Mouse (Mus musculus): ENCODE measurements at regions not wholly inside any gene's neighbourhood (a gene's known extent, or its start where the extent isn't known, plus 50 kb on each side); places are given as distances from the start of the nearest gene placed in this dataset.
A peak's percentile ranks its signal among the peaks of the same experiment; 100 is the strongest.
"Not testable (repeated sequence)": the region's sequence is repeated elsewhere in the genome, so short reads cannot be mapped to it uniquely, and the experiment has no call there.

DNA sequence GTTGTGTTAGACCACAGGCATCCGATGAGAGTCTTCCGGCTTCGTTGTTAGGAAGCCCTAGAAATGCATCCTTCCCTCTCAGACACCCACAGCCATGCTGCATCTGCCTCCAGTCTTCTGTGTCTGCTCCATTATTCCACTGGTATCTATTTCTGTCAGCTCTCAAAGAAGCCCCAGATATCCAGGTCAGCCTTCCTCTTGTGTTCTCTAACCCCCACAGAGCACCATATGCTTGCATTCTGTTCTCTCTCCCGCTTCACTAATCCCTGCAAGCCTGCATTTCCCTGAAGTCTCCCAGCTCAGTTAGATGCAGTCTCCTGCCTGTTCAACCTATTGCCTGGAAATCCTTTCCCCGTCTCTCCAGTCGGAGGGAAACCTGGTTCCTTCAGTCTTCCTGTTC lies 53.6 kb upstream of the Wdfy3 start:
- no peak overlapping the region for H3K4me2 ChIP-seq (replicated peaks)
- no peaks in the 10 kb centered on the region for H3K9me3 ChIP-seq (replicated peaks)
- ATAC-seq (ENCODE audit: insufficient number of reproducible peaks, low FRiP score, low TSS enrichment, low read depth): no peak
- H3K27ac ChIP-seq (replicated peaks): no peak overlapping the region
- no peaks in the 10 kb centered on the region for H3K36me3 ChIP-seq
- no peak overlapping the region for H3K4me3 ChIP-seq (replicated peaks)
- no peaks in the 10 kb centered on the region for H3K27me3 ChIP-seq
- WGBS: 59% methylated on average over 6 of the region's 6 CpGs
- H3K4me1 ChIP-seq: no peaks in the 10 kb centered on the region
- H3K9ac ChIP-seq: no peak overlapping the region

DNA sequence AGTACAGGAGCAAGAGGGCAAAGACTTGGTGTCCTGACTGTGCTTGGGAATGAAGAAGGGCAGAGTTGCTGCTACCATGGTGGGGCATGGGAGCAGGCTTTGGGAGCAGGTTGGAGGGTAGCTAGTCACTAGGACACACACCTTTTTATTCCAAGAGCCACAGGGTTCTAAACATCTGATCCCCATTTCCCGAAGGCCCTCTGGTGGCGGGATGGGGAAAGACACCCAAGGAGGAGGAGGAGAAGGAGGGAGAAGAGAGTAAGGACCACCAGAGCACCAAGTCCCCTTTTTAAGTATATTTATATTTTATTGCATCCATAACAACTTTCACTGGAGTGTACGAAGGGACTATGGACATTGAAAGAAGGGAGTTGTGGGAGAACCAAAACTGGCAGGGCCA lies 57.0 kb upstream of the Wdfy3 start:
- no peak overlapping the region for H3K4me3 ChIP-seq (replicated peaks)
- no peak overlapping the region for H3K4me2 ChIP-seq (replicated peaks)
- no peak for ATAC-seq (ENCODE audit: insufficient number of reproducible peaks, low FRiP score, low TSS enrichment, low read depth)
- H3K27ac ChIP-seq (replicated peaks): no peak overlapping the region
- H3K9me3 ChIP-seq (replicated peaks): no peaks in the 10 kb centered on the region
- H3K4me1 ChIP-seq: no peaks in the 10 kb centered on the region
- WGBS: 14% methylated on average over 3 of the region's 3 CpGs
- H3K36me3 ChIP-seq: no peaks in the 10 kb centered on the region
- no peaks in the 10 kb centered on the region for H3K27me3 ChIP-seq
- no peak overlapping the region for H3K9ac ChIP-seq

DNA sequence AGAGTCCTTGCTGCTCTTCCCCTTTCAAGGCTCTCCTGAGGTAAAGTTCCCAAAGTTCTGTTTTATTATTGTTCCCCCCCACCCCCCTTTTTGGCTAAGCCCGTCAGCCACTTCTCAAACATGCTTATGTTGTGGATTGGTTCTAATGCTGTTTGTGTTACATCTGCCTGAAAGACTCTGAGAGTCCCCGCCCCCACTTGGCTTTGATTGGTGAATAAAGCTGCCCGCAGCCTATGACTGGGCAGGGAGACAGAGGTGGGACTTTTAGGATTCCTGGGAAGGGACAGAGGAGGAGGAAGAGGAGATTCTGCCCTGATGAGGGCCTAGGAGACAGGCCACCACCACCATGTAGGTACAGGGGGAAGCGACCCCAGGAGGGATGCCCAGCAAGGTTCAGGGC lies 78.3 kb upstream of the Wdfy3 start:
- no peaks in the 10 kb centered on the region for H3K9me3 ChIP-seq (replicated peaks)
- no peak overlapping the region for H3K4me2 ChIP-seq (replicated peaks)
- 73% methylated on average over 4 of the region's 4 CpGs for WGBS
- H3K9ac ChIP-seq: no peak overlapping the region
- H3K27me3 ChIP-seq: no peaks in the 10 kb centered on the region
- no peak overlapping the region for H3K4me3 ChIP-seq (replicated peaks)
- no peaks in the 10 kb centered on the region for H3K36me3 ChIP-seq
- no peak overlapping the region for H3K27ac ChIP-seq (replicated peaks)
- H3K4me1 ChIP-seq: no peaks in the 10 kb centered on the region
- no peak for ATAC-seq (ENCODE audit: insufficient number of reproducible peaks, low FRiP score, low TSS enrichment, low read depth)

DNA sequence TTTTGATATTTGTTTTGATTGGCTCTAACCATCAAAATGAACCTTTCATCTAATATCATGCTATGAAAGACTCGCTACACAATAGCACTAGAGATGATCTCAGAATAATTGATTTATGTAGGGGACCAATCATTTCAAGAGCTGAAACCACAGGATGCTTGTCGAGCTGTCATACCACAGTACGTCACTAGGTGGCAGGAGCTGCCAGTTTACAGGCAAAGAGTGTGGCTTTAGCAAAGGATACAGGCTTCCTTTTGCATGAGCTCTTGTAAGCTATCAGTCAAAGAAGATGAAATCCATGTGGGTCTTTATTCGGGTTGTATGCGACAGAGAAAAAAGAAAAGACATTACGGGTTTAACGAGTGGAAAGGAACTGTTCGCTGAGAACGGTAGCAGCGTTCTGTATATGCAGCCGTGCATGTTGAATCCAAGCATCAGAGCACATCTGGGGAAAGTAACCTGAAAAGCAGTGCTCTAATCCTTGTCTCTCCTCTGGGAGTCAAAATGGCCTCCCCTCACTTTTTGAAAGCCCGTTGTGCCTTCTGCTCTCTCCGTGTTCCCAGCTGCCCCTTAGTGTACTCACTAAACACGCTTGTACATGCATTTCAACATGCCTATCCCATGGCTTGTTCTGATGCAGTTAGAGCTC lies 79.9 kb upstream of the Wdfy3 start:
- WGBS: 22% methylated on average over 14 of the region's 14 CpGs

DNA sequence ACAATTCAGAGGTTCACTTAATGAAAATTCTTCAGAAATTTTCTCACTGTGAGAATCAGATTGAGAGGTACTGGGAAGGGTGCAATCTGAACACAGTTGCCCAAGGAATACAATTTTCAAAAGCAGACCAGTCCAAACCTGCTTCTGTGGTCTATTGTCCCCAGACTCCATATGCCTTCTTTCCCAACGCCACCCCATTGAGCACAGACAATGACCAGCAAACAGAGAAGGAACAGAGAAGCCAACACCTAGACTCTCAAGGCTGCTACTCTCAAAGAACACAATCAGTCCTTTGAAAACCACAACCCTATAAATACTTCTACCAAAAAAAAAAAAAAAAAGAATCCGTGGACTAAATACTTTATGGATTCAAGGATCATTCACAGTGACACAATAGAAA lies 89.9 kb upstream of the Wdfy3 start:
- no peak for ATAC-seq (ENCODE audit: insufficient number of reproducible peaks, low FRiP score, low TSS enrichment, low read depth)
- Histone ChIP-seq H3K4me3 (replicated peaks) (no peak overlapping the region), H3K4me2 (replicated peaks) (no peak overlapping the region), H3K4me1 (no peaks in the 10 kb centered on the region), H3K9me3 (replicated peaks) (no peaks in the 10 kb centered on the region), H3K9ac (no peak overlapping the region), H3K27ac (replicated peaks) (no peak overlapping the region), H3K36me3 (no peaks in the 10 kb centered on the region), H3K27me3 (no peaks in the 10 kb centered on the region)
- WGBS: 68% methylated on average over 2 of the region's 2 CpGs

More for the DNA sequence above, 79.9 kb upstream of the Wdfy3 start:
- Histone ChIP-seq H3K4me1 (no peaks in the 10 kb centered on the region), H3K27ac (replicated peaks) (no peak overlapping the region), H3K27me3 (no peaks in the 10 kb centered on the region), H3K9ac (no peak overlapping the region), H3K36me3 (no peaks in the 10 kb centered on the region), H3K4me2 (replicated peaks) (peak overlapping the region; percentile 15; the same call in 1 of the 2 replicates), H3K9me3 (replicated peaks) (no peaks in the 10 kb centered on the region), H3K4me3 (replicated peaks) (no peak overlapping the region)
- ATAC-seq (ENCODE audit: insufficient number of reproducible peaks, low FRiP score, low TSS enrichment, low read depth): no peak

DNA sequence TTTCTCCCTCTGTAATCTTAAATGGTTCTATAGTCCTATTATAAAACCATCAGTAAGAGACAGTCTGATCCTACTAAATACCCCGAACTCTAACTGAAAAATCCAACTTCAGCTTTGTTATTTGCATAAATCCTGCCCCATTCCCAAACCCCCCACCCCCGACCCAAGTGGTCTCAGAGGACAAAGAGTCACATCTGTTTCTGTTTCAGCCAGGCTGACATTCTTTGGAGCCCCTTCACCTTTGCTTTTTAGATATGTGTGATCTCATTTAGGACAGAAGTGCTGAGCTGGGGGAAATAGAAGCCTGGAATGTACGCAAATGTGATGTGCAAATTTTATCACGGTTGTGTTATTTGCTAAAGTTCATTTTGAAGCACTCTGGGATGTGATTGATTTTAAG lies 98.3 kb upstream of the Wdfy3 start:
- H3K9me3 ChIP-seq (replicated peaks): no peaks in the 10 kb centered on the region
- H3K4me2 ChIP-seq (replicated peaks): no peak overlapping the region
- no peaks in the 10 kb centered on the region for H3K4me1 ChIP-seq
- no peaks in the 10 kb centered on the region for H3K27me3 ChIP-seq
- no peak overlapping the region for H3K9ac ChIP-seq
- 27% methylated on average over 4 of the region's 4 CpGs for WGBS
- no peaks in the 10 kb centered on the region for H3K36me3 ChIP-seq
- H3K27ac ChIP-seq (replicated peaks): no peak overlapping the region
- no peak for ATAC-seq (ENCODE audit: insufficient number of reproducible peaks, low FRiP score, low TSS enrichment, low read depth)
- no peak overlapping the region for H3K4me3 ChIP-seq (replicated peaks)

DNA sequence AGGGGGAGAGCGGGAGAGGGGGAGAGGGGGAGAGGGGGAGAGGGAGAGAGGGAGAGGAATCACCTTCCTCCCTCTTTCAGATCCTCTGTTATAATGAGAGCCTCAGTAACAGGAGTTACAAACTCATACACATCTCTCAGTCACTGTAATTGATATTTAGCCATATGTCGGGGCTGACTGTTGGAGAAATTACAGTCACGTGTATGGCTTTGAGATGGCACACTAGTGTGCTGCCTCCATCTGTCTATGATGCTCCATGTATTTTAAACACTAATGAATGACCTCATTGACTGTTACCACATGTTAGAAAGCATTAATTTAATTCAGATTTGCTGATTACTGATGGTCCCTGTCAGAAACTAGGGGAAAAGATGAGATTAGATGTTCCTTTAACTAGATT lies 102.1 kb upstream of the Wdfy3 start:
- no peaks in the 10 kb centered on the region for H3K27me3 ChIP-seq
- H3K9me3 ChIP-seq (replicated peaks): no peaks in the 10 kb centered on the region
- no peak overlapping the region for H3K4me2 ChIP-seq (replicated peaks)
- H3K36me3 ChIP-seq: no peaks in the 10 kb centered on the region
- 43% methylated on average over 2 of the region's 3 CpGs for WGBS
- no peak overlapping the region for H3K27ac ChIP-seq (replicated peaks)
- no peak overlapping the region for H3K4me3 ChIP-seq (replicated peaks)
- no peak overlapping the region for H3K9ac ChIP-seq
- ATAC-seq (ENCODE audit: insufficient number of reproducible peaks, low FRiP score, low TSS enrichment, low read depth): no peak
- no peaks in the 10 kb centered on the region for H3K4me1 ChIP-seq

DNA sequence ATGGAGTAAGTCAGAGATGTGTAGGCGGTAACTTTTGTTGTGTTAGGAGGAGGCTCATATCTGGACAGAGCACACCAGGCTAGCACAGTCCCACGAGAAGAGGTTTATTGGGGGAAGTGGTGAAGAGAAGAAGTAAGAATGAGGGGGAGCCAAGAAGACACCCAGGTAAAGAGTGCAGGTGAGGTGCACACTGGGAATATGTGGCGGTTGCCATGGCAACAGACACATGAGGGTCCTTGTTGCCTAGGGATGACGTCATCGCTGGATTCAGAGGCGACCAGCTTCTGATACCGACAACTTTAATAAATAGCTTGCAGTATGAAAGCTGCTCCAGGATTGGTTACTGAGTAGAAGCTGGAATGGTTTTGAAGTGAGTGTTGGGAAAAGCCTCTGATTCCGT lies 110.5 kb upstream of the Wdfy3 start:
- no peak overlapping the region for H3K27ac ChIP-seq (replicated peaks)
- no peak for ATAC-seq (ENCODE audit: insufficient number of reproducible peaks, low FRiP score, low TSS enrichment, low read depth)
- H3K4me1 ChIP-seq: no peaks in the 10 kb centered on the region
- H3K4me2 ChIP-seq (replicated peaks): no peak overlapping the region
- no peaks in the 10 kb centered on the region for H3K9me3 ChIP-seq (replicated peaks)
- H3K4me3 ChIP-seq (replicated peaks): no peak overlapping the region
- H3K27me3 ChIP-seq: no peaks in the 10 kb centered on the region
- H3K36me3 ChIP-seq: no peaks in the 10 kb centered on the region
- WGBS: 84% methylated on average over 8 of the region's 8 CpGs
- no peak overlapping the region for H3K9ac ChIP-seq

DNA sequence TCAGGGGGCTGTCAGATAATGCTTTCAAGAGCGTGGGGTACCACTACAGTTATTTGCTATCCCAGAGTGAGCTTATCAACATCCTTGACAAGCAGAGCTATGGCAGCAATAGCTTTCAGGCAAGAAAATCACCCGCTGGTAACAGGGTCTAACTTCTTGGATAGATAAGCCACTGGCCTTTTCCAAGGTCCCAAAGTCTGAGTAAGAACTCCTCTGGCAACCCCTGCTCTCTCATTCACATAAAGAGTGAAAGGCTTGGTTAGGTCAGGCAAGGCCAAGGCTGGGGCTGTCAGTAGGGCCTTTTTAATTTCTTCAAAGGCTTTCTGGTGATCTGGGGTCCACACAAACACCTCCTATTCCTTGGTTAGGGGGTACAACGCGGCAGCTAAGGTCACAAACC lies 119.2 kb upstream of the Wdfy3 start:
- not testable (repeated sequence) for H3K27me3 ChIP-seq; H3K36me3 ChIP-seq; H3K9me3 ChIP-seq (replicated peaks); H3K4me2 ChIP-seq (replicated peaks); H3K4me3 ChIP-seq (replicated peaks); H3K27ac ChIP-seq (replicated peaks); H3K9ac ChIP-seq; ATAC-seq (ENCODE audit: insufficient number of reproducible peaks, low FRiP score, low TSS enrichment, low read depth); H3K4me1 ChIP-seq
- 91% methylated on average over 4 of the region's 4 CpGs for WGBS

DNA sequence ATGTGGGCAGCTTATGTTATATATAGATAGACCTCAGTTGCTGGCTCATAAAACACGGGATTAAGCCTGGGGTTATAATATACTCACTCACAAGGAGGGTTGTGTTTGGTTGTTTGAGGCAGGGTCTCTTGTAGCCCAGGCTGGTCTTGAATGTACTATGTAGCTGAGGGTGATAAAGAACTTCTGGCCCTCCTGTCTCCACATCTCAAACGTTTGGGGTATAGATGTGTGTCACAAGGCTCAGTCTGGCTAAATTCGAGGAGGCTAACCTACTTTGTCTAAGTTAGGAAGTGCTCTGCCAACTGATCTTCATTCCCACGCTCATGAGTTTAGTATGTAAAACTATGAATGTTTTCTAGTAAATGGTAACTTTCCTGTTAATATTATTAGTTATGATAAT lies 136.7 kb upstream of the Wdfy3 start:
- 44% methylated on average over 4 of the region's 4 CpGs for WGBS
- Histone ChIP-seq H3K36me3 (no peaks in the 10 kb centered on the region), H3K27ac (replicated peaks) (no peak overlapping the region), H3K27me3 (no peaks in the 10 kb centered on the region), H3K4me3 (replicated peaks) (no peak overlapping the region), H3K4me1 (0 out of 2 replicates have a peak, but pooled peaks cover under 1% of the 10 kb centered on the region), H3K4me2 (replicated peaks) (0 out of 2 replicates have a peak overlapping the region, but pooled peaks have one; percentile 42), H3K9me3 (replicated peaks) (no peaks in the 10 kb centered on the region), H3K9ac (no peak overlapping the region)
- ATAC-seq (ENCODE audit: insufficient number of reproducible peaks, low FRiP score, low TSS enrichment, low read depth): no peak

DNA sequence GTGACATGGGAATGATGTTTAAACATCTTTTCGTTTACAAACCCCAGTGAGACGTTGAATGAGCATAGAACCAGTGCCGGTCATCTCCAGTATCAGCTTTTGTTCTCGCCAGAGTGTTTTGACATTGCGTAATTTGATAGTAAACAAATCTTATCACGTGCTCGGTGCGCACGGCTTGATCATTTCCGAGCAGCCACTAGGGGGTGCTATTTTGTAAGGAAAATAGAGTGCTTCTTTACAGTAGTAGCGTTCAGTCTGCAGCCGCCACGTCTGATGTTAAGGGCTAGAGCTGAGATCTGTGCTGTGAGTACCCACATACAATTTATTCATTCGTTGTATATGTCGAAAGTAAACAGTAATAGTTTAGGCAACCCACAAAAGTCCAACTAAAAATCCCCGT lies 137.2 kb upstream of the Wdfy3 start:
- ATAC-seq (ENCODE audit: insufficient number of reproducible peaks, low FRiP score, low TSS enrichment, low read depth): 0 out of 2 replicates have a peak, but pooled peaks have one; percentile 47
- H3K27me3 ChIP-seq: no peaks in the 10 kb centered on the region
- no peaks in the 10 kb centered on the region for H3K9me3 ChIP-seq (replicated peaks)
- 2% methylated on average over 16 of the region's 16 CpGs for WGBS
- no peak overlapping the region for H3K9ac ChIP-seq
- H3K4me1 ChIP-seq: peaks cover 6% of the 10 kb centered on the region; the same call in 1 of the 2 replicates
- H3K4me3 ChIP-seq (replicated peaks): peak overlapping the region; percentile 21; the same call in 1 of the 2 replicates
- H3K27ac ChIP-seq (replicated peaks): no peak overlapping the region
- peak overlapping the region; percentile 42 for H3K4me2 ChIP-seq (replicated peaks)
- no peaks in the 10 kb centered on the region for H3K36me3 ChIP-seq

DNA sequence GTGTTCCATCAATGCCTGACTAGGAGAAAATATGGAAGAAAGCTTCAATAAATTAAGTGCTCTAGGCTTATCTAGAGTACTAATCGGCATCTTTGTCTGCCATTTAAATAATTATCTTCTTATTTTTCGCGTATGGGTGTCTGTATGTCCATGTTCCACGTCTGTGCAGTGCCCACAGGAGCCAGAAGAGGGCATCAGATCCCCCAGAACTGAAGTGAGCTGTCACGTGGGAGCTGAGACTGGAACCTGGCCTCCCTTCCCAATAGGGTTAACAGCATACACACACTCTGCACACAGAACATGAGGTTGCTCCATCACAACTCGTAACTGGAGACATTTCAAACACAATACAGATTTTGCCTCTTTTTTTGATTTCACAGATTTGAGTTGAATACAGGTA lies 143.4 kb upstream of the Wdfy3 start:
- Histone ChIP-seq H3K4me2 (replicated peaks) (no peak overlapping the region), H3K4me3 (replicated peaks) (no peak overlapping the region), H3K9me3 (replicated peaks) (no peaks in the 10 kb centered on the region), H3K9ac (no peak overlapping the region), H3K27me3 (no peaks in the 10 kb centered on the region), H3K4me1 (peaks cover 8% of the 10 kb centered on the region; the same call in 1 of the 2 replicates), H3K27ac (replicated peaks) (no peak overlapping the region), H3K36me3 (no peaks in the 10 kb centered on the region)
- WGBS: 69% methylated on average over 6 of the region's 6 CpGs
- no peak for ATAC-seq (ENCODE audit: insufficient number of reproducible peaks, low FRiP score, low TSS enrichment, low read depth)

Data from embryonic facial prominence, embryonic 15.5 days (tissue).